Mouse (Mus musculus): ENCODE measurements around the gene Slc16a7.

Slc16a7 gene

GRCm38 (mm10) chr10:125184146-125184545 lies 205.1 kb downstream of the Slc16a7 start:
- no peak for DNase-seq (ENCODE audit: low spot score)

- DNase-seq (ENCODE audit: low spot score): no peak
Measured at GRCm38 (mm10) chr10:125182545-125182944, 206.7 kb downstream of the Slc16a7 start.

- no peak for DNase-seq (ENCODE audit: low spot score)
Measured at GRCm38 (mm10) chr10:125177782-125178181, 211.5 kb downstream of the Slc16a7 start.

GRCm38 (mm10) chr10:125175013-125175650 lies 214.1 kb downstream of the Slc16a7 start:
- no peak for DNase-seq (ENCODE audit: low spot score)

DNA sequence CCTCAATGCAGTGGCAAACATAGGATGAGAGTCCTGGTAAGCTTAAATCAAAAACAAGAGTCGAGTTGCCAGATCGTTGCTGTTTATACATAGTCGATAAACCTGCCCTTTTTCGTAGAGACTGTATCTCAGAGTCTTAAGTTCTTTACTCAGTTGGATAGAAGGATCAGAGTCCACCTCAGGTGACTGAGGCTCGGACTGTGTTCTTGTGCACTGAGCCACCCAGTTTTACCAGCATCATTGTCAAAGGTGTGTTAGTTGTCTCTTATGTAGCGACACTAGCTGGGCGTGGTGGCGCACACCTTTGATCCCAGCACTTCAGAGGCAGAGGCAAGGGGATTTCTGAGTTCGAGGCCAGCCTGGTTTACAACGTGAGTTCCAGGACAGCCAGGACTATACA lies 217.6 kb downstream of the Slc16a7 start:
- no peak for DNase-seq (ENCODE audit: low spot score)

DNA sequence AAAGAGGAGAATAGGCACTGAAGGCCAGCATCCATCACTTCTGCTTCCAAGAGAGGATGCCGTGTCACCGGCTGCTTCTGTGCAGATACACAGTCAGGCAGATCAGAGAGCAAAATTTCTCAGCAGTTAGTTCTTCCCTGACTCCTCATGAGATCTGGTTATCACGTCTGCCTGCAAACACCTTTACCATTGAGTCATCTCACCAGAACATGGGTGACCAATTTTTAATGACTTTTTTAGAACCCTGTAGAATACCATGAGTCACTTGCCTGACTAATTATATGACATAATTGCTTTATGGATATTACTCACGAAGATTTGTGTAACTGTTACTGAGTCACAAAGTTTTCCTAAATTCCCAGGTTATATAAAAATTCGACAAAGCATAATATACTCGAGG lies 218.1 kb downstream of the Slc16a7 start:
- no peak for DNase-seq (ENCODE audit: low spot score)
